Mouse (Mus musculus): ENCODE results near the gene Olfr1373. TPM values are rescaled to one million over a fixed set of nuclear protein-coding genes. Genes with fewer than 3 reads are reported as not detected.
"Not testable (repeated sequence)": the region's sequence is repeated elsewhere in the genome, so short reads cannot be mapped to it uniquely, and the experiment has no call there.

Gene Olfr1373
- not detected for total RNA-seq (2021)
- long read RNA-seq, experiment 1, result 0 reads
- long read RNA-seq, experiment 2, result 0 reads

DNA sequence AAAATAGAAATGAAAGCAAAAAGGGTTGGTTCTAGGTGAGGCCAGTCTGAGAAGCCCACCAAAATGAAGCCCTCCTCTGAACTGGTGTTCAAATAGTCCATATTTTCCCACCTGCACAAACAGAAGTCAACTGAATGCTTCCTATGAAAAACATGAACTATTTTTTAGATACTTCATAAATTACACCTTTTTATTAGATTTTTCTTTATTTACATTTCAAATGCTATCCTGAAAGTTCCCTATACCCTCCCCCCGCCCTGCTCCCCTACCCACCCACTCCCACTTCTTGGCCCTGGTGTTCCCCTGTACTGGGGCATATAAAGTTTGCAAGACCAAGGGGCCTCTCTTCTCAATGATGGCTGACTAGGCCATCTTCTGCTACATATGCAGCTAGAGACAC, at the start of gene Olfr1373:
Gene Olfr1373, minus strand, starts transcription at position 101 of the 400 bp plus-strand sequence.
- DNase-seq, result not testable (repeated sequence)

- not testable (repeated sequence) for DNase-seq
These were observed 35.3 kb upstream of the Olfr1373 start for GRCm38 (mm10) chr11:52180651-52181050.

DNA sequence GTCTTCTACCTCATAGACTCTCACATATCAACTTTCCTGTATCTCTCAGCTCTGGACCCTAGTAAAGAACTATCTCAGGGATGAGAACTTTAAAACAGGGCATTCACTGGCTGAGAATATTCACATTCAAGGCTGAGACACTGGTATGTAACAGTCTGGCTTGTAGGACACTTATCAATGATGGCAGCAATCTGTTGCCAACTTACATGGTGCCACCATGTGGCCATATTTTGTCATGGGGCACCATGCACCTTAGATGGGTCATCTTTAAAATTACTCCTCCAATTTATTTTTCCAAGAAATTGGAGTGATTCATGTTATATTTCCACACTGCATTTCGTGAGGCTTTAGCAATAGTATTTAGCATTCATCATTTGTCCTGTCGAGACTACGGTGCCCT, 34.6 kb upstream of the Olfr1373 start:
- DNase-seq, result peak; percentile 23

DNA sequence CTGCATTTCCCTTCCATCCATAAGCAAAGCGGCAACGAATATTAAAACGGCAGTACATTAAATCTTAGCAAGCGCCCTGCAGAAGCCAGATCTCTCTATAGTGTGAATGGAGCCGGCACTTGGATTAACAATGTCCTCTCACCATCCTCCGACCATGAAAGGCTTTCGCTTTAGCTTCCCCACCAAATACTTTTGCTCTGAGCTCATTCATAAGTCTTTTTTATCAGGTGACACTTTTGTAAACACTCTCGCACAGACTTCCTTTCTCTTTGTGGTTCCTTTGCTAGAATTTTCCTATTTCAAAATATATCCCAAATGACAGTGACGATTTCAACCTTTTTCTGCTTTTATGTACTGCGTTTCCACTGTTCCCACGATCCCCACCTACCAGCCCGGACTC, 23.1 kb upstream of the Olfr1373 start:
- DNase-seq, result no peak

- peak; percentile 47 for DNase-seq
These were observed 22.6 kb upstream of the Olfr1373 start for GRCm38 (mm10) chr11:52167901-52168302.

DNA sequence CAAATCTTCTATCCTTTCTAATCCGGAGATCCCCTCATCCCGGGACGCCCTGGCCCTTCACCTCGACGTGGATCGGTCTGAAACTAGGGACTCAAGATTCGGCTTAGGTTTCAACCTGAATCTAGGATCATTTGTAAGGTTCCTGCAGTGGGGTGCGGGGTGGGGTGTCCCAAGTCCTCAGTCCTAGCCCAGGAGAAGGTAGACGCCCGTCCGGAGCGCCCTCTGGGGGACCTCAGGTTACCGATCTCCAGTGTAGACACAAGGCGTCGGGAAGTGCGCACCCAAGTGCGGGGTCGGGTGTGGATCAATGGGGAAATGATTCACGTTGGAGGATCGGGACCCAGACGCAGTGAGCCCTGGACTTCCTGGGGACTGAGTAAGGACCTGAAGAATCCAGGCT, 21.8 kb upstream of the Olfr1373 start:
- peak; percentile 41 for DNase-seq

GRCm38 (mm10) chr11:52163926-52164325, 18.6 kb upstream of the Olfr1373 start:
- peak; percentile 72 for DNase-seq

DNA sequence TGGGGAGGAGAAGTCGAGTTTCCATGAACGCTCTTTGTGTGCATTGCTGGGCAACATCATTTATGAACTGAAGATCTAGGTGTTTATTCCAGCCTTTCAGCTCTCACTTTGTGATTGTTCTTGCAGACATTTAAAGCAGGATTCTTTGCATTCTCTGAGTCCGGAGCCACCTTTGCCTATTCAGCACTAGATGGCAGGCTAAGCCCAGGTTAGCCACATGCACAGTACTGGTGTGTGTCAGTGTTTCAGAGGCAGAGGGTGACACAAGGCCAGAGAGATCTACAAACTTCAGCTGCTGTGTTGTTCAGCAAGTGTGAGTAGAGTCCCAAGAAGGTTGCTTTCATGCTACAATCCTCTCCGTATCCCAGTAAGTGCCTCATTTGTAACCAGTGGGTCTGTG, 1.7 kb downstream of the Olfr1373 start:
- DNase-seq, result peak; percentile 43

DNA sequence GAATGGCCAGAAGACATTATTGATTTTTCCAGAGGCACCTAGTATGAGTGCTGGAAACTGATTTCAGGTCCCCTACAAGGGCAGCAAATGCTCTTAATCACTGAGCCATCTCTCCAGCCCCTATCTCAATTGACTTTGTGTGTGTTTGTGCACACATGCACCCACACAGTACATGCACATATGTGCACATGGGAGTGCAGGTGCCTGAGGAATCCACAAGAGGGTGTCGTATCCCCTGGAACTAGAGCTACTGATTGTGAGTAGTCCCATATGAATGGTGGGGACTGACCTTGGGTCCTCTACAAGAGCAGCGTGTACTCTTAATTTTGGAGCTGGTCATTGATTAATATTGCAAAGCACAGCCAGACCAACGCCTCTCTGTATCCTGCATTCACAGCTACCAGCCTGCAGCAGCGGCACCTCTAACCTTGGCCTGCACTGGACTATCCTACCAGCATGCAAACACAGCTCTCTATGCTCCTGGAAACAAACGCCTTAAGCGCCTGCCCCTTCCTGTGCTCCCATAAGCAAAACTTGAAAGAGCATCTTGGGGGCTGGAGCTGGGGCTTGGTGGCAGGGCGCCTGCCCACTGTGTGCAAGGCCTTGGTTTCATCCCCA, 14.8 kb downstream of the Olfr1373 start:
- no peak for DNase-seq

GRCm38 (mm10) chr11:52129621-52130450, 15.5 kb downstream of the Olfr1373 start:
- peak; percentile 24 for DNase-seq

GRCm38 (mm10) chr11:52129171-52129570, 16.2 kb downstream of the Olfr1373 start:
- DNase-seq, result no peak

DNA sequence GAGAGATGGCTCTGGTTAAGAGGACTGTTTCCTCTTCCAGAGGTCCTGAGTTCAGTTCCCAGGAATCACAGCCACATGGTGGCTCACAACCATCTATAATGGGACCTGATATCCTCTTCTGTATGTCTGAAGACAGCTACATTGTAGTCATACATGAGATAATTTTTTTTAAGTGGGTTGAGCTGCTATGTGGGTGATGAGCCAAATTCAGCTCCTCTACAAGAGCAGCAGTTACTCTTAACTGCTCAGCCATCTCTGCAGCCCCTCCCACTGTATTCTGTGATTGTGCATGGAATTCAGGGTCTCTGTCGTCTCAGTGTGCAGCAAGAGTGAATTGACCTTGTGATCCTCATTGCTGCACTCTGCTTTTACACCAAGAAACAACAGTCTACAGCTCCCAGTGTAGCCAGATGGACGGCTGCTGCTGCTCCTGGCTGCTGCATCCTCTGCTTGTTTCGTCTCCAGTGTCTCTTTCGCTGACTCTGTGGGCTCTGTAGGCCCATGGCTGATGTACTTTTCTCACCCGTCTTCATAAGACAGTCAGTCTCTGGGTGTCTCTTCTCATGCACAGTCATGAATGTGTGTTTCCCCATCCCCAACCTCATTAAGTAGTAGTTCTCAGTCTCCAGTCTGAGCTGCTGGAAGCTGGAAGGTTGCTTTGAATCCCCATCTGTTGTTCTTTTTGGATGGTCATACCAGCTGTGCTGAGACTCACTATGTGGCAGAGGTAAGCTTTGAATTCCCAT, 16.8 kb downstream of the Olfr1373 start:
- no peak for DNase-seq

- no peak for DNase-seq
These were observed 17.6 kb downstream of the Olfr1373 start for GRCm38 (mm10) chr11:52127760-52128159.

GRCm38 (mm10) chr11:52127169-52127568, 18.2 kb downstream of the Olfr1373 start:
- no peak for DNase-seq

DNA sequence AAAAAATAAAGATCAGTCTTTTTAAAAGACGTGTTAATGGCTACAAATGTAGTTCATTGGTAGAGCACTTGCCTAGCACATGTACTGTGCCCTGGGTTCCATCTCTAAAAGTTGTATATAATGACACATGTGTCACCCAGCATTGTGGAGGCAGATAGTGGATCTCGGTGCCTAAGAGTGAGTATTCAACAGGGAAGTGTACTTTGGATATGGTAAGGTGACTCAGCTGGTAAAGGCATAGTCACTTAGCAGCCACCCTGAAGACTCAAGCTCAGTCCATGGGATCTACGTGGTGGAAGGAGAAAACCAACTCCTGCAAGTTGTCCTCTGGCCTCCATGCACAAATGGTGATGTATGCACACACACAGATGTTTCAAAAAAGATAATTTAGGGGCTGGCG, 20.9 kb downstream of the Olfr1373 start:
- no peak for DNase-seq

- DNase-seq, result no peak
These were observed 23.3 kb downstream of the Olfr1373 start for GRCm38 (mm10) chr11:52122045-52122444.

GRCm38 (mm10) chr11:52120415-52120814, 24.9 kb downstream of the Olfr1373 start:
- DNase-seq, result not testable (repeated sequence)

DNA sequence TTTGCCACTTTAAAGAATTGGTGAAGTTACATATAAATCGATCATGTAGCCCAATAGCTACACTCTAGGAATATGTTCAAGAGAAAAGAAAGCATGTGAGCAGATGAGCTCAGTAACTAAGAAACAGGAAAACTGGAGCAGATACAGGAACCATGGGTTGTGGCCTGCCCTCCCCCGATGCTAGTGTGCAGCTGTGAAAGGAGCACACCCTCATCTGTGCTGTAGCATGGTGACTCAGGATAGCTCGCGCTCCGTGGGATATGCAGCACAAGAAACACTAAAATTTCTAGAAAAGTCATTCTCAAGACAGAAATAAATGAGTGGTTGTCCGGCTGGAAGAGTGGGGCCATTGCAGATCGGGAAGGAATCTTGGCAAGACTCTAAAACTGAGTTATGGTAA, 28.2 kb downstream of the Olfr1373 start:
- DNase-seq, result no peak

DNA sequence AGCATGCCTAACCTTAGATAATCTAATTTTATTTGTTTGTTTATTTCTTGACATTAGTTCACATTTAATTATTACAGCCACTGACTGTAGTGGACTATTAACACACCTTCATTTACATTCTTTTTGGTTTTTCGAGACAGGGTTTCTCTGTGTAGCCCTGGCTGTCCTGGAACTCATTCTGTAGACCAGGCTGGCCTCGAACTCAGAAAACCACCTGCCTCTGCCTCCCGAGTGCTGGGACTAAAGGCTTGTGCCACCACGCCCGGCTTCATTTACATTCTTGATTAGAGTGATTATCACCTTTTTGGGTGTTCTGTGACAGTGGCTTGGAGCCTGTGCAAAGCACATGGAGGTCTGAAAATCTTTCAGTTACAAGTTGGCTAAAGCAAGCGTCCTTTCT, 29.2 kb downstream of the Olfr1373 start:
- DNase-seq, result not testable (repeated sequence)

DNA sequence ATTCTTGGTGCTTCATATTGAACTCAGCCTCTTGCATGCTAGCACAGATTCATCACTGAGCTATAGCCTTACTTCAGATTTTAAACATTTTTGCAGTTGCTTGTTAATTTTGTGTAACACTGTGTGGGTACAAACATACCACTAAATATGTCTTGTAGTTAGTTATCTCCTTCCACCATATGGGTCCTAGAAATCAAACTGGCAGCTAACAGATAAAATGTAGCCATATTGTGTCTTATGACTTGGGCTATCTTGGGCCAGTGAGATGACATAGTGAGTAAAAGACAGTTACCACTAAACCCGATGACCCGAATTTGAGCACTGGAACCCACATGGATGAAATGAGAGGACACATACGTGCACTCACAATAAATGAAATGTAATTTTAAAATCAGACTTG, 29.8 kb downstream of the Olfr1373 start:
- DNase-seq, result no peak

- DNase-seq, result no peak
These were observed 35.9 kb downstream of the Olfr1373 start for GRCm38 (mm10) chr11:52109421-52109820.

GRCm38 (mm10) chr11:52108796-52109195, 36.5 kb downstream of the Olfr1373 start:
- DNase-seq, result no peak

DNA sequence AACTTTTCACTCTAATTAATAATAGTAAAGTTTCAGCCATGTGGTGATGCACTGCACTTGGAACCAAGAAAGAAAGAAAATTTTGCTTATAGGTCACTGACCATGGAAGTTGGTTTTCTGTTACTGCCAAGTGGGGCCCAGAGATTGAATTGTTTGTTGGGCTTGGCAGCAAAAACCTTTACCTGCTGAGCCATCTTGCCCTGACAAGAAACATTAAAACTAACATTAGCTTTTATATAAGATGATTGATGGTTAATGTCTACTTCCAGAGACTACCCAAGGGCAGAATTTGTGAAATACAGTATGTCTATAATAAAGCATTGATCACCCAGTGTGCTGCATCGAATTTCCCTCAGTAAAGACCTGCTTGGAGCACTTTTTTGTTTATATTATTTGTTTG, 38.9 kb downstream of the Olfr1373 start:
- DNase-seq, result no peak
